Mouse (Mus musculus) liver, embryonic 16.5 days (tissue): ENCODE data around the gene Fcamr. TPM values are rescaled to one million over a fixed set of nuclear protein-coding genes. Genes with fewer than 3 reads are reported as not detected.

ENCODE experiments used
- ATAC-seq: fragments of 200-750 bp; cut with Nextera tagmentation; 2 replicates; pipeline ENCODE4 v1.8.0; 2017; ENCODE audit warnings: low read depth, mild to moderate bottlenecking, moderate number of reproducible peaks, moderate library complexity
- H3K27ac ChIP-seq: fragments of 300-500 bp; sonication (generic); 2 replicates; pipeline ENCODE4 v1.5.1; 2014; ENCODE audit warnings: mild to moderate bottlenecking, low read length
- H3K27me3 ChIP-seq: fragments of 300-500 bp; sonication (generic); 2 replicates; pipeline ENCODE4 v1.6.1; 2014; ENCODE audit warnings: low read depth, low read length, mixed read lengths; ENCODE audit not compliant: control insufficient read depth, insufficient read depth
- H3K36me3 ChIP-seq: fragments of 300-500 bp; sonication (generic); 2 replicates; pipeline ENCODE4 v1.6.1; 2014; ENCODE audit warnings: mild to moderate bottlenecking; ENCODE audit not compliant: control insufficient read depth, insufficient read depth
- H3K4me1 ChIP-seq: fragments of 300-500 bp; sonication (generic); 2 replicates; pipeline ENCODE4 v1.6.1; 2014; ENCODE audit warnings: low read depth, low read length, mixed read lengths; ENCODE audit not compliant: control insufficient read depth
- H3K4me2 ChIP-seq: fragments of 300-500 bp; sonication (generic); 2 replicates; pipeline ENCODE4 v1.6.1; 2014; ENCODE audit warnings: low read depth, low read length, mixed read lengths
- H3K4me3 ChIP-seq: fragments of 300-500 bp; sonication (generic); 2 replicates; pipeline ENCODE4 v1.5.1; 2014; ENCODE audit warnings: low read depth, mild to moderate bottlenecking, low read length
- H3K9ac ChIP-seq: fragments of 300-500 bp; sonication (generic); 2 replicates; pipeline ENCODE4 v1.6.1; 2014; ENCODE audit warnings: low read depth, low read length
- H3K9me3 ChIP-seq: fragments of 300-500 bp; sonication (generic); replicated peaks from 2 replicates; pipeline ENCODE4 v1.6.1; 2016; ENCODE audit warnings: low read length; ENCODE audit not compliant: control insufficient read depth
- WGBS: fragments of 180-500 bp; shearing (Covaris S2); extraction: QIAGEN DNeasy Blood & Tissue Kit; methylation state at CpG from one replicate; pipeline ENCODE4 v1.1.7; 2014; ENCODE audit not compliant: insufficient replicate concordance; 5-methylcytosine and 5-hydroxymethylcytosine counted together
- polyA plus RNA-seq: library from polyadenylated mRNA; unstranded; fragments of >200 nt; fragmentation: Nextera tagmentation; extraction: Ambion mirVana; gene quantifications from 2 replicates; pipeline ENCODE4 v1.2.1, GENCODE M21; 2015

Fcamr gene
- polyA plus RNA-seq, 1 experiment from 2014 or later: not detected

GRCm38 (mm10) chr1:130819737-130820136 is 19.0 kb downstream of the Fcamr start:
- Histone ChIP-seq H3K4me3 (no peak overlapping the region), H3K27me3 (no peaks in the 10 kb centered on the region), H3K36me3 (no peaks in the 10 kb centered on the region), H3K27ac (no peak overlapping the region), H3K4me2 (no peak overlapping the region), H3K9me3 (no peaks in the 10 kb centered on the region), H3K9ac (no peak overlapping the region), H3K4me1 (peaks cover 2% of the 10 kb centered on the region; the same call in 1 of the 2 replicates)
- 30% methylated on average over 1 of the region's 1 CpGs for WGBS
- no peak for ATAC-seq

- no peak overlapping the region for H3K4me3 ChIP-seq
- H3K4me2 ChIP-seq: no peak overlapping the region
- no peak overlapping the region for H3K27ac ChIP-seq
- H3K27me3 ChIP-seq: no peaks in the 10 kb centered on the region
- ATAC-seq: no peak
- H3K9me3 ChIP-seq: no peaks in the 10 kb centered on the region
- peaks cover 2% of the 10 kb centered on the region; the same call in 1 of the 2 replicates for H3K4me1 ChIP-seq
- 53% methylated on average over 7 of the region's 7 CpGs for WGBS
- no peak overlapping the region for H3K9ac ChIP-seq
- no peaks in the 10 kb centered on the region for H3K36me3 ChIP-seq
Measured at GRCm38 (mm10) chr1:130820316-130821148, 19.8 kb downstream of the Fcamr start.

- peaks cover 2% of the 10 kb centered on the region; the same call in 1 of the 2 replicates for H3K4me1 ChIP-seq
- H3K27me3 ChIP-seq: no peaks in the 10 kb centered on the region
- H3K4me2 ChIP-seq: no peak overlapping the region
- ATAC-seq: no peak
- no peaks in the 10 kb centered on the region for H3K36me3 ChIP-seq
- 78% methylated on average over 2 of the region's 2 CpGs for WGBS
- no peaks in the 10 kb centered on the region for H3K9me3 ChIP-seq
- H3K4me3 ChIP-seq: no peak overlapping the region
- H3K9ac ChIP-seq: no peak overlapping the region
- H3K27ac ChIP-seq: peak overlapping the region; percentile 69
Measured at GRCm38 (mm10) chr1:130821149-130821471, 20.4 kb downstream of the Fcamr start.

GRCm38 (mm10) chr1:130821911-130822625 is 21.4 kb downstream of the Fcamr start:
- no peaks in the 10 kb centered on the region for H3K27me3 ChIP-seq
- H3K4me2 ChIP-seq: no peak overlapping the region
- H3K36me3 ChIP-seq: no peaks in the 10 kb centered on the region
- 52% methylated on average over 9 of the region's 9 CpGs for WGBS
- peak overlapping the region; percentile 76 for H3K27ac ChIP-seq
- no peaks in the 10 kb centered on the region for H3K9me3 ChIP-seq
- peak; percentile 86 for ATAC-seq
- no peak overlapping the region for H3K4me3 ChIP-seq
- no peak overlapping the region for H3K9ac ChIP-seq
- peaks cover 2% of the 10 kb centered on the region; the same call in 1 of the 2 replicates for H3K4me1 ChIP-seq

- no peaks in the 10 kb centered on the region for H3K9me3 ChIP-seq
- H3K9ac ChIP-seq: no peak within 1 kb of the TSS
- H3K36me3 ChIP-seq: no peaks in the 10 kb centered on the region
- WGBS: 64% methylated on average over 5 of the region's 5 CpGs
- no peak within 1 kb of the TSS for H3K27ac ChIP-seq
- H3K27me3 ChIP-seq: no peaks in the 10 kb centered on the region
- no peak within 1 kb of the TSS for H3K4me2 ChIP-seq
- no peak within 1 kb of the TSS for H3K4me3 ChIP-seq
- 0 out of 2 replicates have a peak, but pooled peaks cover 3% of the 10 kb centered on the region for H3K4me1 ChIP-seq
- ATAC-seq: no peak
Measured at GRCm38 (mm10) chr1:130826448-130826847, 25.7 kb downstream of the Fcamr start, which contains the start of gene Pigr. Gene Pigr (plus strand): TSS chr1:130826684.

GRCm38 (mm10) chr1:130828656-130829055 is 28.0 kb downstream of the Fcamr start:
- no peak for ATAC-seq
- no peaks in the 10 kb centered on the region for H3K9me3 ChIP-seq
- 64% methylated on average over 4 of the region's 4 CpGs for WGBS
- no peak overlapping the region for H3K27ac ChIP-seq
- 0 out of 2 replicates have a peak, but pooled peaks cover 3% of the 10 kb centered on the region for H3K4me1 ChIP-seq
- no peak overlapping the region for H3K4me2 ChIP-seq
- no peaks in the 10 kb centered on the region for H3K27me3 ChIP-seq
- H3K4me3 ChIP-seq: no peak overlapping the region
- H3K36me3 ChIP-seq: no peaks in the 10 kb centered on the region
- no peak overlapping the region for H3K9ac ChIP-seq

GRCm38 (mm10) chr1:130829906-130830830 is 29.5 kb downstream of the Fcamr start:
- no peak for ATAC-seq
- no peaks in the 10 kb centered on the region for H3K27me3 ChIP-seq
- H3K4me1 ChIP-seq: 0 out of 2 replicates have a peak, but pooled peaks cover 3% of the 10 kb centered on the region
- no peak overlapping the region for H3K4me3 ChIP-seq
- H3K9ac ChIP-seq: no peak overlapping the region
- WGBS: 37% methylated on average over 8 of the region's 8 CpGs
- H3K4me2 ChIP-seq: no peak overlapping the region
- no peak overlapping the region for H3K27ac ChIP-seq
- H3K9me3 ChIP-seq: no peaks in the 10 kb centered on the region
- H3K36me3 ChIP-seq: no peaks in the 10 kb centered on the region

GRCm38 (mm10) chr1:130832230-130833149 is 31.8 kb downstream of the Fcamr start:
- WGBS: 52% methylated on average over 5 of the region's 5 CpGs
- H3K9ac ChIP-seq: no peak overlapping the region
- no peaks in the 10 kb centered on the region for H3K9me3 ChIP-seq
- H3K27ac ChIP-seq: no peak overlapping the region
- H3K4me2 ChIP-seq: no peak overlapping the region
- no peaks in the 10 kb centered on the region for H3K36me3 ChIP-seq
- H3K4me3 ChIP-seq: no peak overlapping the region
- 0 out of 2 replicates have a peak, but pooled peaks cover 3% of the 10 kb centered on the region for H3K4me1 ChIP-seq
- no peak for ATAC-seq
- no peaks in the 10 kb centered on the region for H3K27me3 ChIP-seq
